Mouse (Mus musculus) heart, embryonic 15.5 days (tissue): ENCODE data around the gene Eif1ad. TPM values are rescaled to one million over a fixed set of nuclear protein-coding genes. Genes with fewer than 3 reads are reported as not detected.
A peak's percentile ranks its signal among the peaks of the same experiment; 100 is the strongest.

Experiments used
- ATAC-seq: fragments of 200-750 bp; cut with Nextera tagmentation; replicated peaks from 2 replicates; pipeline ENCODE4 v1.8.0; 2017; ENCODE audit warnings: low read depth, moderate TSS enrichment; ENCODE audit not compliant: insufficient number of reproducible peaks, insufficient read depth, low FRiP score
- H3K27ac ChIP-seq: fragments of 300-500 bp; sonication (generic); 2 replicates; pipeline ENCODE4 v1.5.1; 2015; ENCODE audit warnings: mild to moderate bottlenecking, inconsistent platforms
- H3K27me3 ChIP-seq: fragments of 300-500 bp; sonication (generic); 2 replicates; pipeline ENCODE4 v1.6.1; 2015; ENCODE audit warnings: inconsistent platforms
- H3K36me3 ChIP-seq: fragments of 300-500 bp; sonication (generic); 2 replicates; pipeline ENCODE4 v1.6.1; 2015; ENCODE audit warnings: mild to moderate bottlenecking, inconsistent platforms
- H3K4me1 ChIP-seq: fragments of 300-500 bp; sonication (generic); replicated peaks from 2 replicates; pipeline ENCODE4 v1.6.1; 2015; ENCODE audit warnings: inconsistent platforms
- H3K4me2 ChIP-seq: fragments of 300-500 bp; sonication (generic); 2 replicates; pipeline ENCODE4 v1.6.1; 2015; ENCODE audit warnings: inconsistent platforms, mild to moderate bottlenecking, moderate library complexity
- H3K4me3 ChIP-seq: fragments of 300-500 bp; sonication (generic); 2 replicates; pipeline ENCODE4 v1.5.1; 2015; ENCODE audit warnings: mild to moderate bottlenecking, inconsistent platforms
- H3K9ac ChIP-seq: fragments of 300-500 bp; sonication (generic); 2 replicates; pipeline ENCODE4 v1.6.1; 2015; ENCODE audit warnings: mild to moderate bottlenecking, inconsistent platforms
- H3K9me3 ChIP-seq: fragments of 300-500 bp; sonication (generic); replicated peaks from 2 replicates; pipeline ENCODE4 v1.6.1; 2016; ENCODE audit warnings: inconsistent platforms
- WGBS: fragments of 180-500 bp; shearing (Covaris S2); methylation state at CpG from one replicate; pipeline ENCODE4 v1.1.7; 2015; ENCODE audit warnings: mixed read lengths; 5-methylcytosine and 5-hydroxymethylcytosine counted together
- polyA plus RNA-seq: library from polyadenylated mRNA; unstranded; fragments of >200 nt; fragmentation: Nextera tagmentation; extraction: Ambion mirVana; gene quantifications from 2 replicates; pipeline ENCODE4 v1.2.1, GENCODE M21; 2015

Eif1ad gene
- 35.3 and 45.7 TPM in 2 replicates for polyA plus RNA-seq

DNA sequence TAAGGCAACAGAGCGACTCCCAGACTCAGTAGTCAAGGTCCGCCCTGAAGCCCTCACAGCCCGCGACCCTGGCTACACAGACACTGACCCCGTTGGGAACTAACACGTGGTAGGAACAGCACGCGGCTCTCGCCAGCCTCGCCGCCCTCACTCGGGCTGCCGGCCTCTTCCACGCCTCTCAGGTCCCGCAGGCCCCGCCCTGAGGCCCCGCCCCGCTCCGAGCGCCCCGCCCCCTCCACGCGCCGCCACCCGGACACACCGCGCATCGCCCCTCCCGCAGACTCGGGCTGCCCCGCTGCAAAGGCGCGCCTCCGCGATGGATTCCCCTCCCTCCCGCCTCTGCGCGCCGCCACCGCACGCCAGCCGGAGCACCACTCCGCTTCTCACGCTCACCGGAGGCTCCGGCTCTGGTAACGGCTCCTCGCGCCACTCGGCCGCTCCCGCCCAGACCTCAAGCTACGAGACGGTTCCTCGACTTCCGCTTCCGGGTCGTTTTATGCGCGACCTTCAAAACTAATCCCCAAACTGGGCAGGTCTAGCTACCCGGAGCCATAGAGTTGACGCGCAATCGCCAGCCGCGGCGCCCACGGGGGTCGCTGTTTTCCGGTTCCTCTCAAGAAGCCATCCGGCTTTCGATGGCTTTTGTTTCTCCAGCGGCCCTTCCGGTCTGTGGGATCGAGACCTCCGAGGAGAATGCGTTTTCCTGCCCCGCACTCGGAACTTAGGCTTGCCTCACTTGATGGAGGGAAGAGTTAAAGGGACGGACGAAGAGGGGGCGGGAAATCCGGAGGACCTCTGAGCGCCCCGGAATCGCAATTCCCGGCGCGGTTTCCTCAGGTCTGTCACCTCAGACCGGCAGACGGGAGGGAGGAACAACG lies at the start of gene Eif1ad:
TSS of gene Eif1ad (plus strand) at position 567 of the 878 bp plus-strand sequence.
- Histone ChIP-seq H3K4me3 (peak within 1 kb of the TSS; percentile 90), H3K27me3 (no peaks in the 10 kb centered on the region), H3K4me2 (peak within 1 kb of the TSS; percentile 80), H3K27ac (peak within 1 kb of the TSS; percentile 96), H3K9ac (peak within 1 kb of the TSS; percentile 80), H3K36me3 (peaks cover 41% of the 10 kb centered on the region), H3K9me3 (no peaks in the 10 kb centered on the region), H3K4me1 (peaks cover 27% of the 10 kb centered on the region)
- WGBS, result under 1% methylated on average over 91 of the region's 92 CpGs
- ATAC-seq, result peak; percentile 93

DNA sequence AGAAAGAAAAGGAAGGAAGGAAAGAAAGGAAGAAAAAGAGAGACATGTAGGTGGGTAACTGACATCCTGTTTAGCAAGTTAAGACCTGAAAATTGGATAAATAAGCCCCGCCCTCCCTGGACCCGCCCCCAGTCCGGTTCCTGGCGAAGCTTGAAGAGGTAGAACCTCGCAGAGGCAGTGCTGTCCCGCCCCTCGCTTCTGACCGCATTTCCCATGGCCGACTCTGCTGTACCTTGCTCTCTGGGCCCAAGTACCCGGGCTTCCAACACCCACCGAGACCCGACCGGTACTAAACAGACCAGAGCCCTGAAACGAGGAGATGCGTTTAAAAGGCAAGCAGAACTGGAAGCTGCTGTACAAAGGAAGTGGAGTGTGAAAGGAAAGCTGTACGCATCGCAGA lies 42.7 kb upstream of the Eif1ad start:
- WGBS, result 54% methylated on average over 17 of the region's 17 CpGs
- no peak overlapping the region for H3K4me2 ChIP-seq
- ATAC-seq, result no peak
- no peak overlapping the region for H3K27ac ChIP-seq
- H3K9me3 ChIP-seq, result no peaks in the 10 kb centered on the region
- H3K4me3 ChIP-seq, result no peak overlapping the region
- H3K36me3 ChIP-seq, result no peaks in the 10 kb centered on the region
- H3K4me1 ChIP-seq, result no peaks in the 10 kb centered on the region
- no peaks in the 10 kb centered on the region for H3K27me3 ChIP-seq
- H3K9ac ChIP-seq, result no peak overlapping the region

DNA sequence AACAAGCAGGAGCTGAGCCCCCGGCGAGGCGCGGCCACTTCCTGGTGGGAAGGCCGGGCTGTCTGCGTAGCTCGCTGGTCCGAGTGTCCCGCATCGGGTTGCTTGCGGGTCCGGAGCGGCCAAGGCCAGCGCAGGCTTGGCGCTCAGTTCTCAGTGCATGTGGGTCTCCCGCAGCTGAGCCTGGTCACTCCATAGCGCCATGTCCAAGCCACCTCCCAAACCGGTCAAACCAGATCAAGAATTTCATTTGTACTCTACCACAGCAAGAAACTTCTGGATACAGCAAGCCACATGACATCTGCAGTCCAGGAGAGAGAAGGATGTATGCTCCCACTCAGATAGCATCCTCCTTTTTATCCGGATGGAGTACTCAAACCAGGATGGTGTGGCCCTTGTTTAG lies 38.6 kb upstream of the Eif1ad start:
- Histone ChIP-seq H3K9ac (no peak overlapping the region), H3K27me3 (no peaks in the 10 kb centered on the region), H3K9me3 (no peaks in the 10 kb centered on the region), H3K4me2 (no peak overlapping the region), H3K36me3 (no peaks in the 10 kb centered on the region), H3K4me3 (no peak overlapping the region), H3K4me1 (no peaks in the 10 kb centered on the region), H3K27ac (no peak overlapping the region)
- no peak for ATAC-seq
- WGBS, result 76% methylated on average over 19 of the region's 19 CpGs

DNA sequence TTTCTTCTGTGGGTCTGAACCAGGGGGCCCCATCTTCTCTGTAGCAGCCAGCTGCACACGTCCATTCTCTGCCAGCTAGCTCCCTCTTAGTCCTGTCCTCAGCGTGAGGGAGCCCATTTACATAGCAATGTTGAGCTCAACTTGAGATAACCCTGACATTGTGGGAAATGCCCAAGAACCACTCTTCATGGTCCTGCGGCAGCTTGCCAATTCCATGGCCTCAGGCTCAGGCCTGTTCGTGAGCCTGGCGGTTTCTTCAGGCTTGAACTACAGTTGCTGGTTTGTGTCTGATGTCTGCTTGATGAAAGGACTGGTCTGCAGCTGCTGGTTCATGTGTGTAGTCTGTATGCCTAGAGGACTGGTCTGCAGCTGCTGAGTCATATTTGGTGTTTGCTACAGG lies 31.8 kb upstream of the Eif1ad start:
- 28% methylated on average over 5 of the region's 5 CpGs for WGBS
- Histone ChIP-seq H3K27ac (peak overlapping the region; percentile 32), H3K4me3 (no peak overlapping the region), H3K27me3 (no peaks in the 10 kb centered on the region), H3K9ac (no peak overlapping the region), H3K36me3 (no peaks in the 10 kb centered on the region), H3K4me2 (no peak overlapping the region), H3K4me1 (peaks cover 7% of the 10 kb centered on the region), H3K9me3 (no peaks in the 10 kb centered on the region)
- ATAC-seq, result peak; percentile 47; the same call in 1 of the 2 replicates

DNA sequence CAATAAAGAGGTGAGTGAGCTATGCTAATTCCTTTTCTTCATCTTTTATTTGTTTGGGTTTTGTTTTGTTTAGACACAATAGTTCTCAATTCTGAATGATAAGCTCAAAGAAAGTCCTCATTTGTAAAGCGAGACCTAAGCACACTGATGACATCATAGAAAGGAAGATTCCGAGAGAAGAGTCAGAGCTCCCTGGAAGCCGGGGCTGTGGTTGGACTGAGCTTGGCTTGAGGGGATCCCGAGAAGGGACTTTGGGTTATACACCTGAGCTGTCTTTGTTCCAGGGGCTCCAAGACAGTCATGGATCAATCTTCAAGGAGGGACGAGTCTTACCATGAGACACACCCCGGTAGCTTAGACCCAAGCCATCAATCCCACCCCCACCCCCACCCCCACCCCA lies 31.1 kb upstream of the Eif1ad start, which contains the start of gene Catsper1:
TSS of gene Catsper1 (plus strand) at position 301 of the 400 bp plus-strand sequence.
- Histone ChIP-seq H3K4me2 (no peak within 1 kb of the TSS), H3K4me3 (no peak within 1 kb of the TSS), H3K27me3 (no peaks in the 10 kb centered on the region), H3K9me3 (no peaks in the 10 kb centered on the region), H3K27ac (peak within 1 kb of the TSS; percentile 32), H3K36me3 (no peaks in the 10 kb centered on the region), H3K4me1 (peaks cover 7% of the 10 kb centered on the region), H3K9ac (no peak within 1 kb of the TSS)
- no peak for ATAC-seq
- WGBS, result 79% methylated on average over 6 of the region's 6 CpGs

DNA sequence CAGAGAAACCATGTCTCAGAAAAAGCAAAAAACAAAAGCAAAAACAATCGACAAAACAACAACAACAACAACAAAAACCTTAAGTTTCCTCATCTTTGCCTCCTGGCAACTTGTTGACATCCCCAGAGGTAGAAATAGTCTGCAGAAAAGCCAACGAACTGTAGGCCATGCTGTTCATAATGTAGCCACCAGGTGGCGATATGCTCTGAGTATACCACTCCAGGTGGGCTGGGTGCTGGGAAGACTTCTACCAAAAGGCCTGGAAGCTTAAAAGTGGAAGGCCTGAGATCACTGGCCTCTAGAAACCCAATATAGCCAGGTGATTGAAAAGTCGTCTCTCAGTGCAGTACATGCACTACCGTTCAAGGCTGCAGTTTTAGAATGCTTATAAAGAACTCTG lies 28.6 kb upstream of the Eif1ad start:
- H3K4me3 ChIP-seq, result no peak overlapping the region
- no peak for ATAC-seq
- H3K9me3 ChIP-seq, result no peaks in the 10 kb centered on the region
- no peaks in the 10 kb centered on the region for H3K36me3 ChIP-seq
- no peak overlapping the region for H3K9ac ChIP-seq
- 18% methylated on average over 5 of the region's 5 CpGs for WGBS
- H3K4me1 ChIP-seq, result peaks cover 7% of the 10 kb centered on the region
- no peak overlapping the region for H3K4me2 ChIP-seq
- H3K27me3 ChIP-seq, result no peaks in the 10 kb centered on the region
- H3K27ac ChIP-seq, result no peak overlapping the region

DNA sequence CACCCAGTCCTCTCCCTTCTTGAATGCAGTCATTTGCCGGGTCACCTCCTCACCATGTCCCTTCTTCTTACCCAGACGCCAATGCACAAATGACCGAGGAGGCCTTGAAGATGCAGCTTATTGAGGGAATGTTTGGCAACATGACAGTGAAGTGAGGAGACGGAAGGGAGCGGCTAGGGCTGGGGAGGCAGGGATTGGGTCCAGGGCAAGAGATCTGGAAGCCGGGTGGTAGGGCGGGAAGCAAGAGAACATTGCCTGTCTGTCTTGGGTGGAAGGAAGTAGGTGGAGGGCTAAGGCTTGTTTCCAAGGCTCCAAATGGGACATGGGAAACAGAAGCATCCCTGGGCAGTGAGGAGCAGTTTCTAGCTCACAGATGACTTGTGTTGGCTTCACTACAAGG lies 25.2 kb upstream of the Eif1ad start:
- H3K9ac ChIP-seq, result no peak overlapping the region
- H3K27me3 ChIP-seq, result no peaks in the 10 kb centered on the region
- 76% methylated on average over 7 of the region's 7 CpGs for WGBS
- no peak overlapping the region for H3K4me3 ChIP-seq
- no peak for ATAC-seq
- H3K4me2 ChIP-seq, result no peak overlapping the region
- H3K27ac ChIP-seq, result no peak overlapping the region
- H3K9me3 ChIP-seq, result no peaks in the 10 kb centered on the region
- H3K4me1 ChIP-seq, result 0 out of 2 replicates have a peak, but pooled peaks cover 4% of the 10 kb centered on the region
- H3K36me3 ChIP-seq, result no peaks in the 10 kb centered on the region

DNA sequence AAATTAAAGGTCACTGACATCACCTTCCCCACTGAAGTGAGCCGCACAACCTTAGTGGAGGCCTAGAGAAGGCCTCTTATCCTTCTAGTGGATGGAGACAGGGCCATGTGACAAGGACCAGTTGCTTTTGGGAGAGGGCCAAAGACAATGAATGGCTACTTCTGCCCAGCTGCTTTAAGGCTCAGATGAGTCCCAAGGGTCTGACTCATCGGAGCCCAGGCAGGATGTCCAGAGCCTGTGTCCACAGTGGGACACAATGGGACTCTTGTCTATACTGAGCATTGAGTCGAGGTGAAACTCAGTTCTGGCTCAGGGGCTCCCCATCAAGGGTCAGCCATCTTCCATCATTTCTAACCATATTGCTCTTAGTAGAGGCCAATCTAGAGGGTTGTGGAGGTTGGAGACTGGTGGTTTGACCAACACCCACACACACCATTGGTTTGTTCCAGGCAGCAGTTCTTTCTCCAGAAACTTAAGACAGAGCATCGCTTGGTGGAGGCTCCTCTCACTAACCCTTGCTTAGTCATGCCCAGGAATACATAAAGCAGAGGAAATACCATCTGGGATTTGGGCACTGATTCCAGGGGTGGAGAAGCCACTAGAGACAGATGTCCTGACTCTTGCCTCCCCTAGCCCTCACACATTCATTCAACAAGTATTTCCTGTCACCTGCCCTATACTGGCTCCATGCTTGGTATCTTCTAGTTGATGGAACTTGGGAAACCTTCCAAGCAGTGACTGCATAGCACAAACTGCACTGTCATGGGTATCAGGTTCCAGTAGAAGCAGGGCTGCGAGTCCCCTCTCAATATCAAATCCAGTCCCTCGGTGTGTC lies 21.0 kb upstream of the Eif1ad start:
- H3K27ac ChIP-seq, result no peak overlapping the region
- WGBS, result 60% methylated on average over 6 of the region's 6 CpGs
- no peaks in the 10 kb centered on the region for H3K36me3 ChIP-seq
- no peak overlapping the region for H3K4me3 ChIP-seq
- no peaks in the 10 kb centered on the region for H3K9me3 ChIP-seq
- 0 out of 2 replicates have a peak, but pooled peaks cover 3% of the 10 kb centered on the region for H3K27me3 ChIP-seq
- H3K9ac ChIP-seq, result no peak overlapping the region
- H3K4me1 ChIP-seq, result peaks cover 10% of the 10 kb centered on the region; the same call in 1 of the 2 replicates
- peak; percentile 72 for ATAC-seq
- no peak overlapping the region for H3K4me2 ChIP-seq

DNA sequence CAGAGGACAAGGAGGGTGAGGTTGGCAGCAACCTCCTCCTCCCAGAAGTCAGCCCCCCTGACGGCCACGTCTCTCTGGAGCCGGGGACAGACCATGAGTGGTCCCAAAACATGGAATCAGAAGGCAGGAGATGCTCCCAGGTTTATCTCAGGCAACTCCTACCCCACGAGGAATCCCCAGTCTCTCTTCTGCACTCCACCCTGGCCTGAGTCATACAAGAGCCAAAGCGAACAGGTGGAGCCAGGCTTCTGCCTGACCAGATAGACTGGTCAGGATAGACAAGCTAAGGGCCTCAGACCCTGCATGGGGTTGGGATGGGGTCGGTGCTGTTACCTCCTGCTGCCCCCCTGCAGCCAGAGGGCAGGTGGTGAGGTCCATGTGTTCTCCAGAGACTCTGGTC lies 18.5 kb upstream of the Eif1ad start:
- H3K4me3 ChIP-seq, result no peak overlapping the region
- H3K4me1 ChIP-seq, result peaks cover 10% of the 10 kb centered on the region; the same call in 1 of the 2 replicates
- no peak overlapping the region for H3K9ac ChIP-seq
- ATAC-seq, result no peak
- no peaks in the 10 kb centered on the region for H3K9me3 ChIP-seq
- 71% methylated on average over 6 of the region's 6 CpGs for WGBS
- 0 out of 2 replicates have a peak, but pooled peaks cover 3% of the 10 kb centered on the region for H3K27me3 ChIP-seq
- no peaks in the 10 kb centered on the region for H3K36me3 ChIP-seq
- H3K4me2 ChIP-seq, result no peak overlapping the region
- H3K27ac ChIP-seq, result no peak overlapping the region

DNA sequence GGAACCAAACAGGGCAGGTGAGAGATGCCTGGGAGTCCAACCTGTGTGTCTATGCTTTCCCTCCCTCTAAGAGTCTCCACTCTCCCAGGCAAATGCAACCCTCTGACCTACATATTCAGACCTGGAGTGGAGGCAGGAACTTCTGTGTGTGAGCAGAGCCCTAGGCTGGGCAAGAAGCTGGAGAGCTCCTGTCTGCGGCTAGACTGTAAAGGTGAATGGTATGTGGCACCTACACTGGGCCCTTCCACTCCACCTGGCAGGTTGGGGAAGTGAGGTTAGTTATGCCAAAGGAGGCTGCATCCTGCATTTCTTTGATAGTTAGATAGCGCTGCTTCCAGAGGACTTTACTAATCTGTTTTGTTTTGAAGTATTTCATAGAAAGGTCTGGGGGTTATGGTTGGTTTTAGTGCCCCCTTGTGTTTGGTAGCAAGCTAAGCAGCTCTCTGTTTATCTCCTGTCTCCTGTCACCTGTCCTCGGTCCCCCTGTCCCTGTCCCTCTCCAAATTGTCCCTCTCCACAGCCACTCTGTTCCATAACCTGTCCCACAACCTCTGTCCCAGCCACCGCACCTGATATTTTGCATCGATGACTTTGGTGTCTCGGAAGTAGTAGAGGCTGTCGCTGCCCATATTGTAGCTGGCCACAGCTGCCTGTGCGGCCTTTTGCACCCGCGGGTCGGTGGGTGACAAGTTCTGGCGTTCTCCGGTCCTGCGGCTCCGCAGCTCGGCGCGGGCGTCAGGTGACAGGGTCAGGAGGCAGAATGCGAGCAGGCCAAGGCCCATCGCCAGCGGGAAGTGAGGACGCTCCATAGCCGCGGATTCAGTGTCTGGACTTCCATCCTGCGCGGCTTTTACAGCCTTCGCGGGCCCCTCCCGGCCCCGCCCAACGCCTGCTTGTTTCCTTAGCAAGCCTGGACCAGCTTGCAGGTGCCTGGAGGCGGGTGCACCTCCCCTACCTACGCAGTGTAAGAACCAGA lies 17.7 kb upstream of the Eif1ad start:
- 0 out of 2 replicates have a peak, but pooled peaks cover 3% of the 10 kb centered on the region for H3K27me3 ChIP-seq
- 5% methylated on average over 34 of the region's 34 CpGs for WGBS
- peak overlapping the region; percentile 90 for H3K4me2 ChIP-seq
- no peak for ATAC-seq
- H3K27ac ChIP-seq, result no peak overlapping the region
- peak overlapping the region; percentile 49 for H3K4me3 ChIP-seq
- no peaks in the 10 kb centered on the region for H3K9me3 ChIP-seq
- no peaks in the 10 kb centered on the region for H3K36me3 ChIP-seq
- H3K9ac ChIP-seq, result peak overlapping the region; percentile 41
- peaks cover 10% of the 10 kb centered on the region; the same call in 1 of the 2 replicates for H3K4me1 ChIP-seq
